Mouse (Mus musculus) ES-E14 (cell line): Measurements from ENCODE around the gene Rbm19.

Source experiments
- CHD2 ChIP-seq: IDR thresholded peaks from 2 replicates; pipeline ENCODE4 v1.6.1; 2014; ENCODE audit warnings: mild to moderate bottlenecking, low read depth, low read length, inconsistent platforms
- MAFK ChIP-seq: IDR thresholded peaks from 2 replicates; pipeline ENCODE4 v1.6.1; 2014; ENCODE audit warnings: mild to moderate bottlenecking, low read depth, low read length, inconsistent platforms; ENCODE audit not compliant: insufficient read depth
- ZC3H11A ChIP-seq: IDR thresholded peaks from 2 replicates; pipeline ENCODE4 v1.6.1; 2012; ENCODE audit warnings: low read depth, mild to moderate bottlenecking, inconsistent platforms, low read length, borderline replicate concordance
- ZNF384 ChIP-seq: IDR thresholded peaks from 2 replicates; pipeline ENCODE4 v1.6.1; 2012; ENCODE audit warnings: low read depth, low read length, inconsistent platforms

DNA sequence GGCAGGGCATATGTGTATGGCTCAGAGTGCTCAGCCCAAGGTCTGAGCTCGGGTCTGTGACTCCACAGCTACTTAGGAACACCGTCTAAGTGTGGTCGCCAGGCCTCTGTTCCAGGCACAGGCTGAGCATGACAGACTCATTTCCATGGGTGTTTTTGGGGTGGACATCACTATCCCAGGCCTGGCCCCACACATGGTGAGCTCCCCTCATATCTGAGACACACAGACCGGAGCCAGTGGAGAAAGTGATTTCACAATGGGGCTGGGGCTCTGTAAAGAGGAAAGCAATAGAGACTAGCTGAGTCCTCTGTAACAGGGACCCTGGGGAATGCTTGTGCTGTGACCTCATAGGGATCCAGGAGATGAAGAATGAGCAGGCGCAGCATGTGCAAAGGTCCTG is 20.8 kb downstream of the Rbm19 start:
- TF ChIP-seq CHD2 (no peak), ZNF384 (no peak), ZC3H11A (no peak), MAFK (no peak)
